Mouse (Mus musculus): ENCODE results near the gene Ttbk1.

The Ttbk1 gene

DNA sequence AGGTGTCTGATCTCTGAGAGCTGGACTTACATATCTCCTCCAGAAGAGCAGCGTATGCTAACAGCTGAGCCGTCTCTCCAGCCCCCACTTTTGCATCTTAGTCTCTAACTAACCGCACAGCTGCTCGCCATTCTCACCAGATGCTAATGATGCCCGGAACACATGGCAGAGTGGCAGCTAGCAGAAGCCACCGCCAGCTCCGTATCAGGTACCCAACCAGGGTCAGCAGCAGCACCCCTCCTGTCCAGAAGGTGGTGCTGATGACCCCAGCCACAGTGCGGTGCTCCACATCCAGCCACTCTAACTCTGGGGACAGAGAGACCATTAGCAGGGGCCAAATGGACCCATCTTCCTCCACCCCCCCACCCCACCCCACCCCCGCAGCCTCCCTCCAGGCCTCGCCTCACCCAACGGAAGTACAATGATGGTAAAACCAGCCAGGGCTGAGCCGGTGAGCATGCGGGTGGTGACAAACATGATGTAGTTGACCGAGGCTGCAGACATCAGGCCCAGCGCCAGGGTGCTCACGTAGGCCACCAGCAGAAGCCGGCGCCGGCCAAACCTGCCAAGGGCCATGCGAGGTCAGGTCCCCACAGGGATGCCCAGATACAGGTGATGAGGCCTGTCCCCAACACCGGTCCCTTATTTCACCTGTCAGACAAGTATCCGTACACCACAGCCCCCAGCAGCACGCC lies 50.7 kb downstream of the Ttbk1 start:
- in situ Hi-C loops (cut with MboI; ENCODE audit: low pct_unique_long_range_greater_than_20kb in 1 of 2, low sequenced_read_pairs in 2 of 2, unreplicated experiment in 1 of 2), result no loop called here

DNA sequence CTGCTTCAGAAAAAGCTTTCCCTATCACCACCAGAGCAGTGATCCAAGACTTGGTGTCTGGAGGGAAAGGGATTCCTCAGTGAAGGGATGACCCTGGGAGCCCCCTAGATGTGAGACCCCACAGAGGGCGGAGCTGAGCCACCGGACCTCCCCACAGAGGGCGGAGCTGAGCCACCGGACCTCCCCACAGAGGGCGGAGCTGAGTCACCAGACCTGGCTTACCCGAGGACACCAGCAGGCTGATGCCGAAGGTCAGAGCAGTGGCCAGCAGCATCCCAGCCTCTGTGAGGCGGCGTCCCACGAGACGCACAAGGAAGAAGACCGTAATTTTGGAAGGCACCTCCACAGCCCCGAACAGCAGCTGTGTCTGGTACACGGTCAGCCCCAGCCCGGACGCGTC lies 53.8 kb downstream of the Ttbk1 start:
- in situ Hi-C loops (cut with MboI; ENCODE audit: low pct_unique_long_range_greater_than_20kb in 1 of 2, low sequenced_read_pairs in 2 of 2, unreplicated experiment in 1 of 2), result no loop called here

DNA sequence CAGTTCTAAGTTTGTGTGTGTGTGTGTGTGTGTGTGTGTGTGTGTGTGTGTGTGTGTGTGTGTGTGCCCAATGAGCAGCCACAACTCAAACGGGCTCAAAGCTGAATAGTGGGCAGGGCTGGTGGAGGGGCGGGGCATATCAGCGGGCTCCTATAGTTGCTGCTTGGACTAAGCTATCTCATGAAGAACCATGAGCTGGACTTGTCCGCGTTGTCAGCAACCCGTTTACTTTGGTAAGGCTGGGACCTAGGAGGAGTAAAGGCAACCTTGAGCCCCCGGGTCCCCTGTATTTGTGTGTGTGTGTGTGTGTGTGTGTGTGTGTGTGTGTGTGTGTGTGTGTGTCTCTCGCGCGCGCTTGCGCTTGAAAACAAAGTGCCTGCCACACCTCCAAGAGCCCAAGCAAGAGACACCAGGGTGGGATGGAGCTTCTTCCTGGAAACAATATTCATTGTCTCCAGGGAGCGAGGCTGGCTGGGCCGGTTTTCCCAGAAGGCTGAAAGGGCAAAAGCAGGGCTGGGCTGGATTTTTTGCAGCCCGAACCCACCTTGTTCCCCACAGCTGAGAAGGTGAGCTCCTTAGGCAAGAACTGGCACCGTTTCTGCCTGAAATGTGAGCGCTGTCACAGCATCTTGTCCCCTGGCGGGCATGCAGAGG lies 58.6 kb downstream of the Ttbk1 start, which contains the start of gene Crip3:
TSS of gene Crip3 (plus strand) at position 166 of the 654 bp plus-strand sequence.
- in situ Hi-C loops (cut with MboI; ENCODE audit: low pct_unique_long_range_greater_than_20kb in 1 of 2, low sequenced_read_pairs in 2 of 2, unreplicated experiment in 1 of 2), result no loop called here

DNA sequence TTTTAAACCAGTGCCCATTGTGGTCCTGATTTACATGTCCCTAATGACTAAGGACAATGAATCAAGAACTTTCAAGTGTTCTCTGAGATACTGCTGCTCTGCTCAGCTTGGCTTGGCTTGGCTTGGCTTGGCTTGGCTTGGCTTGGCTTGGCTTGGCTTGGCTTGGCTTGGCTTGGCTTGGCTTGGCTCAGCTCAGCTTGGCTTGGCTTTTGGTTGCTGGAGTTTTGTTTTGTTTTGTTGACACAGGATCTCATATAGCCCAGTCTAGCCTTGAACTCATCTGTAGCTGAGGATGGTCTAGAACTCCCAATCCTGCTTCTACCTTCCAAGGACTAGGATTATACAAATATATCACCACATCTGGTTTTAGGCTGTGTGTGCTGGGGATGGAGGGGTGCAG lies 61.0 kb downstream of the Ttbk1 start:
- in situ Hi-C loops (cut with MboI; ENCODE audit: low pct_unique_long_range_greater_than_20kb in 1 of 2, low sequenced_read_pairs in 2 of 2, unreplicated experiment in 1 of 2), result no loop called here

DNA sequence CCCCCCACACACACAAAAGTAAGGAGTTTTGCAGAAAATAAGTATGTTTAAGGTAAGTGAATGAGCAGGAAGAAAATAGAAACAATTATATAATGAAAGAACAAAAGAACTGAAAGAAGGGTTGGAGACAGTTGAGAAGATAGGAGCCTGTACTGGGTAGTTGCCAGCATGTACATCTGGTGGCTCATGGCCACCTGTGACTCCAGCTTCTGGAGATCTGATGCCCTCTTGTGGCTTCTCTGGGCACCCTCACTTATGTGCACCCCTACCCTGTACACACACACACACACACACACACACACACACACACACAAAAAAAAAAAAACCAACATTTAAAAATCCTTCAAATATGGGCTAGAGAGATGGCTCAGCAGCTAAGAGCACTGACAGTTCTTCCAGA lies 67.8 kb downstream of the Ttbk1 start:
- in situ Hi-C loops (cut with MboI; ENCODE audit: low pct_unique_long_range_greater_than_20kb in 1 of 2, low sequenced_read_pairs in 2 of 2, unreplicated experiment in 1 of 2), result no loop called here

DNA sequence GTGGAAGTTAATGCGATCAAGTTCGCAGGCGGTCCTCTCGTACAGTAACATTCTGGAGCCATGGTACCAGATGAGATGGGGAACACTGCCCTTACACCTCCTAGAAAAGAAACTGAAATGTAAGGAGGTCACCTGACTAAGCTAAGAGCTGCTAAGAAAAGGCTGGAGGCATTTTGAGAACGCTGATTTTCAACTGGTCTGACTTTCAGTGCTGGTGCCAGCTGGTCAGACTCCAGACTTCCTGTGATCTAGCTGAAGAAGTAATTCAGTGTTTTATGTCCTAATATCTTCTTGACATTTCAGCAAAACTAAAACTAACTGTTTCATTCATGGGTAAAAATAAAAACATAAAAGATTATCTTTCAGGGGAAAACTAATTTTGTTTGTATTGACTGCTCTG lies 68.8 kb downstream of the Ttbk1 start:
- in situ Hi-C loops (cut with MboI; ENCODE audit: low pct_unique_long_range_greater_than_20kb in 1 of 2, low sequenced_read_pairs in 2 of 2, unreplicated experiment in 1 of 2), result no loop called here

DNA sequence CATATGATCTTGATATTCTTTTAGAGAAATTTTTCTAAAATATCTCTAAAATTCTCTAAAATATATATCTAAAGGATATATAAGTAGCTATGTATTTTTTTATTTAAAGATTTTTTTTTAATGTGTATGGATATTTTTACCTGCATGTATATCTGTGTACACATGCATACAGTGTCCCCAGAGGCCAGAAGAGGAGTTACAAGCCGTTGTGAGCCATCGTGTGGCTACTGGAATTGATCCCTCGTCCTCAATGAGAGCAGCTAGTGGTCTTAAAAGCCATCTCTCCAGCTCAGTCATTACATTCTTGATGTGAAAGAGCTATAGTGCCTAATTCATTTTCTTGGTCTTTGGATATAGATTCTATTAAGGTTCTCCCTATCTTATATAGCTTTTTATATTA lies 79.0 kb downstream of the Ttbk1 start:
- in situ Hi-C loops (cut with MboI; ENCODE audit: low pct_unique_long_range_greater_than_20kb in 1 of 2, low sequenced_read_pairs in 2 of 2, unreplicated experiment in 1 of 2), result no loop called here

DNA sequence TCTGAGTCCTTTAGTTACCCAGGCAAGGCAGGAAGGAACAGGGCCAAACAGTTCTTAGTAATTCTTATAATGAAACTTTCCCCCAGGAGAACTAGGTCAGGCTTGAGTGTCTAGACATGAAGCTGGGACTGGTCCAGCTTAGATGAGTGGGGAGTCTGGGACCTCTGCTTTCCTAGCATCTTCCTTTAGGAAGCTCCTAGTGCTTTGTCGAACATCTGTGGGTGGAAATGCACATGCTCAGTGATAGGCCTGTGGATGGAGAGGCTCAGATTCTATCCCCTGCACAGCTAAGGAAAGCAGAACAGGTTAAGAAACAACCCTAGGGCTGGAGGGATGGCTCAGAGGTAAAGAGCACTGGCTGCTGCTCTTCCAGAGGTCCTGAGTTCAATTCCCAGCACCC lies 92.8 kb downstream of the Ttbk1 start:
- in situ Hi-C loops (cut with MboI; ENCODE audit: low pct_unique_long_range_greater_than_20kb in 1 of 2, low sequenced_read_pairs in 2 of 2, unreplicated experiment in 1 of 2), result no loop called here

GRCm38 (mm10) chr17:46393012-46393411 lies 94.5 kb downstream of the Ttbk1 start:
- in situ Hi-C loops (cut with MboI; ENCODE audit: low pct_unique_long_range_greater_than_20kb in 1 of 2, low sequenced_read_pairs in 2 of 2, unreplicated experiment in 1 of 2), result no loop called here
